Mouse (Mus musculus): ENCODE data around the gene Btn2a2. TPM values are rescaled to one million over a fixed set of nuclear protein-coding genes. Genes with fewer than 3 reads are reported as not detected.
A peak's percentile ranks its signal among the peaks of the same experiment; 100 is the strongest.

The Btn2a2 gene
- polyA plus RNA-seq, 1 experiment: not detected

- H3K4me1 ChIP-seq (ENCODE audit: control insufficient read depth, insufficient read depth, insufficient read length): no peaks in the 10 kb centered on the region
- no peak for DNase-seq (ENCODE audit: low read depth in 1 of 2, low spot score in 2 of 2)
- no peaks in the 10 kb centered on the region for H3K36me3 ChIP-seq (ENCODE audit: control insufficient read depth, insufficient read depth, low read length)
- TF ChIP-seq POLR2A (IDR thresholded peaks at IDR 0.05; ENCODE audit: low read depth, low read length): no peak
- no peak for TF ChIP-seq CTCF (IDR thresholded peaks at IDR 0.05; ENCODE audit: extremely low read depth, insufficient read depth, insufficient read length, insufficient replicate concordance)
- H3K27me3 ChIP-seq (ENCODE audit: control insufficient read depth, insufficient read depth, low read length): no peaks in the 10 kb centered on the region
- no peak overlapping the region for H3K27ac ChIP-seq (ENCODE audit: insufficient read depth, low read length)
- 92% methylated on average over 2 of the region's 2 CpGs for WGBS
- no peak overlapping the region for H3K4me3 ChIP-seq (ENCODE audit: extremely low read depth, insufficient read depth, insufficient read length)
Observed at GRCm38 (mm10) chr13:23475658-23476057, 13.0 kb downstream of the Btn2a2 start.

DNA sequence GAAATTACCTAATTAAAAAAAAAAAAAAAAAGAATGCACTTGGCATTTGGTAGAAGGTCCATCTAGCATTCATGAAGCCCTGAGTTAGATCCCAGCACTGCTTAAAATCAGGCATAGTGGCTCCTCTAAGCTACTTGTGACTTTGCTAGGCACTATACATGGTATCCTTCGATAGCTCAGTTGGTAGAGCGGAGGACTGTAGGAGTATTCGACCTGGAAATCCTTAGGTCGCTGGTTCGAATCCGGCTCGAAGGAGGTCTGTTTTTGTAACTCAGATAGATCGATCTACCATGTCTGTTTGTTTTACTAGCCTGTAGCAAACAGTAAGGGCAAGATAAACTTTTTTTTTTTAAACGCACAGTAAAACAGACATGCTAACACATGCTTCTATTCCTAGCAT, 21.7 kb downstream of the Btn2a2 start:
- peak in 1 of 2 experiments; percentile 47 for DNase-seq (ENCODE audit: low read depth in 1 of 2, low spot score in 2 of 2)
- 18% methylated on average over 9 of the region's 9 CpGs for WGBS
- peaks cover 5% of the 10 kb centered on the region for H3K4me1 ChIP-seq (ENCODE audit: control insufficient read depth, insufficient read depth, insufficient read length)

DNA sequence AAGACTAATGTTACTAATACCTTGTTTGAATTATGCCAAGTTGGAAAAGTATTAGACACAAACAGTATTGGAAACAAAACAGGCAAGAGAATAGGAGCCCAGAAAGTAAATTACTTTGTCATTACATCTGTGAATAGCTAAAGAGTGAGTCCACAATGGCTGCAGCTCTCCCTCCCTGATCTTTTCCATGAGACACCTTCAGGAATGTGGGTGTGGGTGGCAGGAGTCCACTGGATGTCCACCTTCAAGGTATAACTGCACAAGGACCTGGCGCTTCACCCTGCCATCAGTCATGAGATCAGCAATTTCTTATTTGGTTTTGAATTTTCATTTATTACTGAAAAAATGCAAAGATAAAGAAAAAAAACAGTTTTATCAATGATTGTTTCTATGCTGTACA, 22.4 kb downstream of the Btn2a2 start:
- H3K27me3 ChIP-seq (ENCODE audit: control insufficient read depth, insufficient read depth, low read length): peaks cover 3% of the 10 kb centered on the region
- H3K27ac ChIP-seq (ENCODE audit: insufficient read depth, low read length): no peak overlapping the region
- peaks cover 5% of the 10 kb centered on the region for H3K4me1 ChIP-seq (ENCODE audit: control insufficient read depth, insufficient read depth, insufficient read length)
- no peaks in the 10 kb centered on the region for H3K36me3 ChIP-seq (ENCODE audit: control insufficient read depth, insufficient read depth, low read length)
- no peak for DNase-seq (ENCODE audit: low read depth in 1 of 2, low spot score in 2 of 2)
- TF ChIP-seq POLR2A (IDR thresholded peaks at IDR 0.05; ENCODE audit: low read depth, low read length) (no peak), CTCF (IDR thresholded peaks at IDR 0.05; ENCODE audit: extremely low read depth, insufficient read depth, insufficient read length, insufficient replicate concordance) (no peak)
- H3K4me3 ChIP-seq (ENCODE audit: extremely low read depth, insufficient read depth, insufficient read length): no peak overlapping the region
- 96% methylated on average over 1 of the region's 1 CpGs for WGBS

More for the DNA sequence above, 21.7 kb downstream of the Btn2a2 start:
- Histone ChIP-seq H3K4me3 (ENCODE audit: extremely low read depth, insufficient read depth, insufficient read length) (no peak overlapping the region), H3K36me3 (ENCODE audit: control insufficient read depth, insufficient read depth, low read length) (no peaks in the 10 kb centered on the region), H3K27ac (ENCODE audit: insufficient read depth, low read length) (no peak overlapping the region), H3K27me3 (ENCODE audit: control insufficient read depth, insufficient read depth, low read length) (peaks cover 3% of the 10 kb centered on the region)
- TF ChIP-seq CTCF (IDR thresholded peaks at IDR 0.05; ENCODE audit: extremely low read depth, insufficient read depth, insufficient read length, insufficient replicate concordance) (no peak), POLR2A (IDR thresholded peaks at IDR 0.05; ENCODE audit: low read depth, low read length) (no peak)

DNA sequence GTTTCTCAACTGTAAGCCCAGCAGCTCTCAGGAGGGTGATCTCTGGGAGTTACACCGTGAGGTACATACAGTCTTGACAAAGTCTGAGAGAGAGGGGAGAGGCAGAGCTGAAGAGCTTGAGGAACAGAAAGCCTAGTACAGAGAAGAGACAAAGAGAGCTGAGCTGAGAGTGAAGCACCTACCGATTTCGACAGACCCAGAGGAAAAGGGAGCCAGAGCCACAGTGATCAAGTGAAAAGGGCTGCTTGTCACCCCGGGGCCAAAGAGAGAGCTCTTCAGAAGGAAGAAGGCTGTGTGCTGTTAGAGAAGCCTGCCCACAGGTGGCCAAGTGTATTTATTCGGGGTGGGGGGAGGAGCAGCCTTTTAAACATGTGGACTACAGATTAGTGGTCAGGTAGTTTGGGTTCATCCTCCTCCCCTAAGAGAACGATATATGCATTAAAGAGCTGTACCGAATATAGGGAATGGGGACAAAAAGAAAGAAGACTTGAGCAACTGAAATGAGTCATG, 23.0 kb downstream of the Btn2a2 start, which contains the start of gene Btn1a1:
Gene Btn1a1, minus strand, starts transcription at position 302 of the 510 bp plus-strand sequence.
- Histone ChIP-seq H3K27me3 (ENCODE audit: control insufficient read depth, insufficient read depth, low read length) (peaks cover 3% of the 10 kb centered on the region), H3K36me3 (ENCODE audit: control insufficient read depth, insufficient read depth, low read length) (no peaks in the 10 kb centered on the region), H3K4me1 (ENCODE audit: control insufficient read depth, insufficient read depth, insufficient read length) (peaks cover 5% of the 10 kb centered on the region), H3K4me3 (ENCODE audit: extremely low read depth, insufficient read depth, insufficient read length) (peak within 1 kb of the TSS; percentile 31), H3K27ac (ENCODE audit: insufficient read depth, low read length) (no peak within 1 kb of the TSS)
- TF ChIP-seq POLR2A (IDR thresholded peaks at IDR 0.05; ENCODE audit: low read depth, low read length) (no peak), CTCF (IDR thresholded peaks at IDR 0.05; ENCODE audit: extremely low read depth, insufficient read depth, insufficient read length, insufficient replicate concordance) (no peak)
- no peak for DNase-seq (ENCODE audit: low read depth in 1 of 2, low spot score in 2 of 2)
- 5% methylated on average over 7 of the region's 7 CpGs for WGBS

GRCm38 (mm10) chr13:23464841-23465366, 23.8 kb downstream of the Btn2a2 start:
- Histone ChIP-seq H3K27me3 (ENCODE audit: control insufficient read depth, insufficient read depth, low read length) (peaks cover 3% of the 10 kb centered on the region), H3K4me3 (ENCODE audit: extremely low read depth, insufficient read depth, insufficient read length) (peak overlapping the region; percentile 31), H3K36me3 (ENCODE audit: control insufficient read depth, insufficient read depth, low read length) (no peaks in the 10 kb centered on the region), H3K4me1 (ENCODE audit: control insufficient read depth, insufficient read depth, insufficient read length) (peaks cover 5% of the 10 kb centered on the region), H3K27ac (ENCODE audit: insufficient read depth, low read length) (no peak overlapping the region)
- 8% methylated on average over 11 of the region's 11 CpGs for WGBS
- no peak for TF ChIP-seq CTCF (IDR thresholded peaks at IDR 0.05; ENCODE audit: extremely low read depth, insufficient read depth, insufficient read length, insufficient replicate concordance)
- no peak for TF ChIP-seq POLR2A (IDR thresholded peaks at IDR 0.05; ENCODE audit: low read depth, low read length)
- DNase-seq (ENCODE audit: low read depth in 1 of 2, low spot score in 2 of 2): no peak

- 1% methylated on average over 29 of the region's 29 CpGs for WGBS
- H3K4me3 ChIP-seq (ENCODE audit: extremely low read depth, insufficient read depth, insufficient read length): peak overlapping the region; percentile 55
- peaks cover 3% of the 10 kb centered on the region for H3K27me3 ChIP-seq (ENCODE audit: control insufficient read depth, insufficient read depth, low read length)
- H3K4me1 ChIP-seq (ENCODE audit: control insufficient read depth, insufficient read depth, insufficient read length): peaks cover 5% of the 10 kb centered on the region
- TF ChIP-seq POLR2A (IDR thresholded peaks at IDR 0.05; ENCODE audit: low read depth, low read length): no peak
- no peak for TF ChIP-seq CTCF (IDR thresholded peaks at IDR 0.05; ENCODE audit: extremely low read depth, insufficient read depth, insufficient read length, insufficient replicate concordance)
- peak in 1 of 2 experiments; percentile 5 for DNase-seq (ENCODE audit: low read depth in 1 of 2, low spot score in 2 of 2)
- no peaks in the 10 kb centered on the region for H3K36me3 ChIP-seq (ENCODE audit: control insufficient read depth, insufficient read depth, low read length)
- H3K27ac ChIP-seq (ENCODE audit: insufficient read depth, low read length): no peak overlapping the region
Observed at GRCm38 (mm10) chr13:23464224-23464637, 24.4 kb downstream of the Btn2a2 start.

Data from spleen, adult 2 months (tissue).